Mouse (Mus musculus): ENCODE data around the gene Lrrc25. TPM values are rescaled to one million over a fixed set of nuclear protein-coding genes. Genes with fewer than 3 reads are reported as not detected.

Gene Lrrc25
- total RNA-seq, 1 experiment: 0.13 TPM

DNA sequence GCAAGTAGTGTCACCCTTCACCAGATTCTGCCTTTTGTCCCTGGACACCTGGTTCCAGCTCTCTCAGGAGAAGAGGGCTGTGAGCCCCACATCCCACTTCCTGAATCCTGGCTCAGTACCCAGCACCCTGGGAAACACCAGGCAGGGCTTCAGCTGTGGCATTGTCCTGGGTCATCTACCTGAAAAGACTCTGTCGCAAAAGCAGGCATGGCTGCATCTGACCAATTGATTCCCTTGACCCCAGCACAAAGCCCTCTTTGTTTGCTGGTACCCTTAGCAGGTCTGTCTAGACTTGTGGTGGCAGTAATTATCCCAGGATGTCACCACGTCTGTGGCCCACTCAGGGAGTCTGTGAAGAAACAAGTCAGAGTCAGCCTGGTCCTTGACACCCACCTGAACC lies 39.5 kb downstream of the Lrrc25 start:
- DNase-seq (ENCODE audit: low read depth, low spot score): no peak
- H3K4me3 ChIP-seq (ENCODE audit: insufficient read depth in 1 of 2, low read depth in 1 of 2, low read length in 2 of 2, poor library complexity in 1 of 2, severe bottlenecking in 1 of 2): no peak overlapping the region
- in situ Hi-C loops (cut with MboI; ENCODE audit: low sequenced_read_pairs in 2 of 2, unreplicated experiment in 2 of 2): no loop called here
- peaks cover 20% of the 10 kb centered on the region; the same call in 1 of the 2 replicates for H3K36me3 ChIP-seq (ENCODE audit: control insufficient read depth, insufficient read depth, low read length, poor library complexity, severe bottlenecking)
- H3K4me1 ChIP-seq (ENCODE audit: control insufficient read depth in 2 of 2, insufficient read depth in 2 of 2, low read length in 2 of 2, poor library complexity in 1 of 2): peaks cover 4 to 21% of the 10 kb centered on the region in 2 experiments; a peak in 3 of 4 replicates
- TF ChIP-seq ZC3H11A (IDR thresholded peaks at IDR 0.05; ENCODE audit: borderline replicate concordance, low read depth, low read length): no peak
- TF ChIP-seq HCFC1 (IDR thresholded peaks at IDR 0.05; ENCODE audit: borderline replicate concordance, insufficient read depth, low read length): no peak
- TF ChIP-seq MAFK (IDR thresholded peaks at IDR 0.05; ENCODE audit: insufficient read depth, low read depth, low read length): no peak
- no peak for TF ChIP-seq CHD2 (IDR thresholded peaks at IDR 0.05; ENCODE audit: low read depth, low read length)
- TF ChIP-seq ZNF384 (IDR thresholded peaks at IDR 0.05; ENCODE audit: low read depth, low read length): no peak
- no peaks in the 10 kb centered on the region for H3K9me3 ChIP-seq (ENCODE audit: control insufficient read depth, insufficient read depth, low read depth, low read length)
- no peak overlapping the region for H3K9ac ChIP-seq (ENCODE audit: insufficient read depth, low read depth, low read length, poor library complexity, severe bottlenecking)
- H3K27ac ChIP-seq (ENCODE audit: insufficient read depth, low read depth, low read length, poor library complexity, severe bottlenecking): 0 out of 2 replicates have a peak overlapping the region, but pooled peaks have one; percentile 8

DNA sequence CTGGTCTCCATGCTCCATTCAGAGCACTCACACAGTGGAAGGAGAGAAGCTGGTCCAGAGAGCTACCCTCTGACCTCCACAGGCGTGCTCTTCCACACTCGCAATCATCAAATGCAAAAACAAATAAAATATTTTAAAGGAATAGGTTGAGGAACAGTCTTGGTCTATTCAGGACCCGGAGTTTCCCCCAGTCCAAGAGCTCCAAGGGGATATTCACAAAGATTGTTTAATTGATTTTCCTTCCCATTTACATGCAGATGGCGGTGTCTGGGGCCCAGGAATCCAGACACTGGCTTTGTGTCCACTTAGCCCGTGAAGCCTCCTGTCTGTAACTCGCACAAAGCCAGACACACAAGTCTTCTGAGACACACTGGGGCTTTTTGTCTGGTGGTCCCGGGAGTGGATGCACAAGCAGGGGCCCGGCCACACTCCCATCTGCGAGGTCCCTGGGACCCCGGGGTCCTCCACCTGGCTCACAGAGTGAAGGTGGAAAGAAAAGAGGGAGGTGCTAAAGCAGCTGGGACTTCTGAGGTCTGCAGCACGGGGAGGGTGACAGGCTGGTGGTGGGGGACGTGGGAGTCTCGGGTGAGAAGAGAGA lies 40.3 kb downstream of the Lrrc25 start:
- DNase-seq (ENCODE audit: low read depth, low spot score): no peak

DNA sequence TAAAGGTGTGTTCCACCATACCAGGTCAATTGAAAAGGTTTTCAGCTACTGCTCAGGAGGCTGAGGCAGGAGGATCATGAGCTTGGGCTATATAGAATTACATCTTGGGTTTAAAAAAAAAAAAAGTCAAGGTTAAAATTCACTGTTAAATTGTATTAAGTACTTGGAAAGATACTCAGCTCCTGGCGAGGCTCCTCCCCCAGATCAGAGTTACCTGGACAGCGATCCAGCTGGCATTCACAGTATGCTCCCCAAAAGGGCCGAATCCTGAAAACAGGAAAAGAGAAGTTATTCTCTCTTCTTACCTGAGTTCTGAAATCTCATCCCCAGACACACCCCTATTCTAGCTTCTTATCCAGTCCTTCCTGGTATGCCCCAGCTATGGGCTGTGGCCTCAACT lies 41.3 kb downstream of the Lrrc25 start:
- H3K27ac ChIP-seq (ENCODE audit: insufficient read depth, low read depth, low read length, poor library complexity, severe bottlenecking): no peak overlapping the region
- no peak for DNase-seq (ENCODE audit: low read depth, low spot score)

More for the DNA sequence above, 40.3 kb downstream of the Lrrc25 start:
- Histone ChIP-seq H3K4me3 (ENCODE audit: insufficient read depth in 1 of 2, low read depth in 1 of 2, low read length in 2 of 2, poor library complexity in 1 of 2, severe bottlenecking in 1 of 2) (no peak overlapping the region), H3K36me3 (ENCODE audit: control insufficient read depth, insufficient read depth, low read length, poor library complexity, severe bottlenecking) (peaks cover 16% of the 10 kb centered on the region; the same call in 1 of the 2 replicates), H3K9ac (ENCODE audit: insufficient read depth, low read depth, low read length, poor library complexity, severe bottlenecking) (peak overlapping the region; percentile 58; the same call in 1 of the 2 replicates), H3K27ac (ENCODE audit: insufficient read depth, low read depth, low read length, poor library complexity, severe bottlenecking) (0 out of 2 replicates have a peak overlapping the region, but pooled peaks have one; percentile 8), H3K9me3 (ENCODE audit: control insufficient read depth, insufficient read depth, low read depth, low read length) (no peaks in the 10 kb centered on the region), H3K4me1 (ENCODE audit: control insufficient read depth in 2 of 2, insufficient read depth in 2 of 2, low read length in 2 of 2, poor library complexity in 1 of 2) (peaks cover 5 to 21% of the 10 kb centered on the region in 2 experiments; a peak in 3 of 4 replicates)
- in situ Hi-C loops (cut with MboI; ENCODE audit: low sequenced_read_pairs in 2 of 2, unreplicated experiment in 2 of 2): no loop called here
- TF ChIP-seq CHD2 (IDR thresholded peaks at IDR 0.05; ENCODE audit: low read depth, low read length) (no peak), ZNF384 (IDR thresholded peaks at IDR 0.05; ENCODE audit: low read depth, low read length) (no peak), HCFC1 (IDR thresholded peaks at IDR 0.05; ENCODE audit: borderline replicate concordance, insufficient read depth, low read length) (no peak), MAFK (IDR thresholded peaks at IDR 0.05; ENCODE audit: insufficient read depth, low read depth, low read length) (no peak), ZC3H11A (IDR thresholded peaks at IDR 0.05; ENCODE audit: borderline replicate concordance, low read depth, low read length) (no peak)

DNA sequence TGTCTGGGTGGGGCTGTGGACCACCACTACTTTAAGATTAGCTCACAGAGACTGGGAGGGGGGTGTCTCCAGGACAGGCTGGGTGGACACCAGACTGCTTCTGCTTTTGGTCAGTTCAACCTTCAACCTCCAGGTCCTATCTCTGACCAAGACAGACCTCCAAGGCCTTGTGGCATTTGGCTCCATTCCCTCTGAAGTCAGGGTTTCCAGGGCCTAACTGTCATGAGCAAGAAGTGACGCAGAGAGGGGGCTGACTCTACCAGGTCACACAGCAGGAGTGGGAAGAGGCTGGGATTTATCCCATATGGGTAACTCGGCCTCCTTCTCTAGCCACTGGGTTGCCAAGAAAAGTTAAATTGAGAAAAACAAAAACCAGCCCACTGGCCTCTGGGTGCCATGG lies 41.8 kb downstream of the Lrrc25 start:
- H3K27ac ChIP-seq (ENCODE audit: insufficient read depth, low read depth, low read length, poor library complexity, severe bottlenecking): no peak overlapping the region
- no peaks in the 10 kb centered on the region for H3K9me3 ChIP-seq (ENCODE audit: control insufficient read depth, insufficient read depth, low read depth, low read length)
- no peak overlapping the region for H3K9ac ChIP-seq (ENCODE audit: insufficient read depth, low read depth, low read length, poor library complexity, severe bottlenecking)
- TF ChIP-seq HCFC1 (IDR thresholded peaks at IDR 0.05; ENCODE audit: borderline replicate concordance, insufficient read depth, low read length) (no peak), CHD2 (IDR thresholded peaks at IDR 0.05; ENCODE audit: low read depth, low read length) (no peak), MAFK (IDR thresholded peaks at IDR 0.05; ENCODE audit: insufficient read depth, low read depth, low read length) (no peak), ZC3H11A (IDR thresholded peaks at IDR 0.05; ENCODE audit: borderline replicate concordance, low read depth, low read length) (no peak), ZNF384 (IDR thresholded peaks at IDR 0.05; ENCODE audit: low read depth, low read length) (no peak)
- H3K36me3 ChIP-seq (ENCODE audit: control insufficient read depth, insufficient read depth, low read length, poor library complexity, severe bottlenecking): peaks cover 9% of the 10 kb centered on the region; the same call in 1 of the 2 replicates
- no peak for DNase-seq (ENCODE audit: low read depth, low spot score)
- no peak overlapping the region for H3K4me3 ChIP-seq (ENCODE audit: insufficient read depth in 1 of 2, low read depth in 1 of 2, low read length in 2 of 2, poor library complexity in 1 of 2, severe bottlenecking in 1 of 2)
- in situ Hi-C loops (cut with MboI; ENCODE audit: low sequenced_read_pairs in 2 of 2, unreplicated experiment in 2 of 2): no loop called here
- H3K4me1 ChIP-seq (ENCODE audit: control insufficient read depth in 2 of 2, insufficient read depth in 2 of 2, low read length in 2 of 2, poor library complexity in 1 of 2): peaks cover 5 to 13% of the 10 kb centered on the region in 2 experiments; a peak in 3 of 4 replicates

More for the DNA sequence above, 41.3 kb downstream of the Lrrc25 start:
- no peak overlapping the region for H3K4me3 ChIP-seq (ENCODE audit: insufficient read depth in 1 of 2, low read depth in 1 of 2, low read length in 2 of 2, poor library complexity in 1 of 2, severe bottlenecking in 1 of 2)
- H3K36me3 ChIP-seq (ENCODE audit: control insufficient read depth, insufficient read depth, low read length, poor library complexity, severe bottlenecking): peaks cover 11% of the 10 kb centered on the region; the same call in 1 of the 2 replicates
- peaks cover 5 to 17% of the 10 kb centered on the region in 2 experiments; a peak in 3 of 4 replicates for H3K4me1 ChIP-seq (ENCODE audit: control insufficient read depth in 2 of 2, insufficient read depth in 2 of 2, low read length in 2 of 2, poor library complexity in 1 of 2)
- H3K9ac ChIP-seq (ENCODE audit: insufficient read depth, low read depth, low read length, poor library complexity, severe bottlenecking): no peak overlapping the region
- no peaks in the 10 kb centered on the region for H3K9me3 ChIP-seq (ENCODE audit: control insufficient read depth, insufficient read depth, low read depth, low read length)
- TF ChIP-seq CHD2 (IDR thresholded peaks at IDR 0.05; ENCODE audit: low read depth, low read length) (no peak), ZNF384 (IDR thresholded peaks at IDR 0.05; ENCODE audit: low read depth, low read length) (no peak), ZC3H11A (IDR thresholded peaks at IDR 0.05; ENCODE audit: borderline replicate concordance, low read depth, low read length) (no peak), MAFK (IDR thresholded peaks at IDR 0.05; ENCODE audit: insufficient read depth, low read depth, low read length) (no peak), HCFC1 (IDR thresholded peaks at IDR 0.05; ENCODE audit: borderline replicate concordance, insufficient read depth, low read length) (no peak)
- in situ Hi-C loops (cut with MboI; ENCODE audit: low sequenced_read_pairs in 2 of 2, unreplicated experiment in 2 of 2): no loop called here

Measured in ES-E14 (cell line).